Mouse (Mus musculus): ENCODE results near the gene Iqgap2.

- TF ChIP-seq CTCF (IDR thresholded peaks at IDR 0.05; ENCODE audit: extremely low read depth, insufficient read depth, low read length) (no peak), POLR2A (IDR thresholded peaks at IDR 0.05; ENCODE audit: extremely low read depth, insufficient read depth, low read length) (no peak)
These were observed 46.8 kb downstream of the Iqgap2 start for GRCm38 (mm10) chr13:95844950-95845349.

Measured in cortical plate, adult 2 months (tissue).